Mouse (Mus musculus): Measurements from ENCODE around the gene Serinc3.

The Serinc3 gene

GRCm38 (mm10) chr2:163596057-163596872 is 48.7 kb downstream of the Serinc3 start:
- DNase-seq (ENCODE audit: low read depth, low spot score) = no peak

- no peak for DNase-seq (ENCODE audit: low read depth, low spot score)
Observed at GRCm38 (mm10) chr2:163595119-163595518, 49.8 kb downstream of the Serinc3 start.

GRCm38 (mm10) chr2:163593636-163594282 is 51.2 kb downstream of the Serinc3 start:
- DNase-seq (ENCODE audit: low read depth, low spot score) = no peak

DNA sequence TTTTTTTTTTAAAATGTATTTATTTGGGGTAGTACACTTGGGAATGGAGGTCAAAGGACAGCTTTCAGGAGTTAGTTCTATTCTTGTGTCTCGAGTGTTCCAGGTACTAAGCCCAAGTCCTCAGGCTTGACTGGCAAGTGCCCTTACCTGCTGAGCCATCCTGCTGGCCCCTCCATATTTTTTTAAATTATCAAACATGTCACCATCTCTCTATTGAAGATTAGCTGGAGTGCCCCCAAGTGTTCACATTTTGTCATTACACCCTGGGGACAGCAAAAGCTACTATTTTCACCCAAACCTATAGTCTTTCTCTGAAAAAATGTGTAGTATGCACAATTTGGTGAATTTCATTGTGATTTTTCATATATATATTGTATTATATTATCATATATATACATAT is 52.8 kb downstream of the Serinc3 start:
- DNase-seq (ENCODE audit: low read depth, low spot score) = no peak

GRCm38 (mm10) chr2:163590996-163591395 is 53.9 kb downstream of the Serinc3 start:
- DNase-seq (ENCODE audit: low read depth, low spot score) = no peak

DNA sequence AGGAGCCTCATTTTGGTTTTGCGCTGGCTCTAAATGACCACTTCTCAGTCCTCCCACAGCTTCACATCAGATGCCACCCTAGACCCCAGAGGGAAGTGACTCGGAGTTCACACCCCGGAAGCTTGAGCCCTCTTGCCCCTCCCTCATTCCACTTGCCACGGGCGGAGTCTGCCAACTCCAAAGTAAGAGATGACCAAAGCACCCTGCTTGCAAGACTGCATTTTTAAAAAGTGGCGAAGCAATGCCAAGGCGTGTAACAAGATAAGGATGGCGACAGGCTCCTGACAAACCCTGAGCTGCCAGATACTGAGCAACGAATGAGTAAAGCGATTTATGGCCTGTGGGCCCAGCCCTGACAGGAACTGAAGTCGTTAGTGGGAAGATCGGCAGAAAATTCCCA is 54.7 kb downstream of the Serinc3 start:
- DNase-seq (ENCODE audit: low read depth, low spot score) = no peak

GRCm38 (mm10) chr2:163587506-163587905 is 57.4 kb downstream of the Serinc3 start:
- DNase-seq (ENCODE audit: low read depth, low spot score) = no peak

DNA sequence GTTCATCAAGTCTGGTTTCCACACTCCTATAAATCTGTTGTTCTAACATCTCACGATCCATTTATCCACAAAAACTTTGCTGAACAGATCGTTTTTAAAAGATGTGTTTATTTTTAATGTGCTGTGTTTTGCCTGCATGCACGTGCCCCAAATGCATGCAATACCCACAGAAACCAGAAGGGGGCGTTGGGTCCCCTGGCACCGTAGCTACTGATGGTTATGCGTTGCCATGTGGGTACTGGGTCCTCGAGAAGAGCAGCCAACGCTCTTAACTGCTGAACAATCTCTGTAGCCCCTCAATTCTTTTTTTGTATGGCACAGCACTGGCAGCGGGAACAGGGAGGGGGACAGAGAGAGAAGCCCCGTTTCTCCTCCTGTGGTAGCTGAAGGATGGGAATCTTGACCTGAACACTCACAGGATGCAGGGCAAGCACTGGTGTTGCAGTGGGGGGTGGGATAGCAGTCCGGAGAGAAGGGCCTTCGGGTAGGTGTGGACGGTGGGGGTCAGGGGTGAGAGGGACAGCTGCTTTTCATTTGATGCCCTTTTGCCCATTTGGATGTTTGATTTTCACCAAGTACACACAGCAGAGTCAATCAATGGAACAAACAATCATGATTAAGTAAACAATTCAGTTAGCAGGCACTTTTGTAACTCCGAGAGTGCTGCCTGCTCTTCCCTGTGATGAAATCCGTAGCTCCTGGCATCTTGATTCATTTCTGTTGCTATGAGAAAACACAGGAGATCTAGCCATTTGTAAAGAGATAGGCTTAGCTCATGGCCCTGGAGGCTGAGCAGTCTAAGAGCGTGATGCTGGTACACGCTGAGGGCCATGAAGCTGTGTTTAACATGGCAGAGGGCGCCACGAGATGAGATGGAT is 58.3 kb downstream of the Serinc3 start:
- peak; percentile 25 for DNase-seq (ENCODE audit: low read depth, low spot score)

DNA sequence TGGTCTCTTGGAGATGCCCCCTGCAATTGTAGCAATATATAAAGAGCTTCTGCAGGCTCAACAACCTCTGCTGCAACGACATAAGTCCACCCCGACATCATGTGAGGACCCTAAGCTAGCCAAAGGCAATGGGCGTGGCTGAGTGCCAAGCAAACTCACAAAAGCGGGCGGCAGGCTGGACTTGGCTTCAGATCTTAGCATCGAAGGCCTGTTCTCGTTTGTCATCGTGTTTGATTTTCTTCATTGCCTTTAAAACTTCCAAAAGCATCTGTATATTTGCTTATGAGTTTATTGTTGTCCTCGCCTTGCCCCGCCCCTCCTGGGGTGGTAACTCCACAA is 60.9 kb downstream of the Serinc3 start:
- no peak for DNase-seq (ENCODE audit: low read depth, low spot score)

GRCm38 (mm10) chr2:163583226-163584087 is 61.5 kb downstream of the Serinc3 start:
- no peak for DNase-seq (ENCODE audit: low read depth, low spot score)

- no peak for DNase-seq (ENCODE audit: low read depth, low spot score)
Observed at GRCm38 (mm10) chr2:163580069-163580945, 64.6 kb downstream of the Serinc3 start.

DNA sequence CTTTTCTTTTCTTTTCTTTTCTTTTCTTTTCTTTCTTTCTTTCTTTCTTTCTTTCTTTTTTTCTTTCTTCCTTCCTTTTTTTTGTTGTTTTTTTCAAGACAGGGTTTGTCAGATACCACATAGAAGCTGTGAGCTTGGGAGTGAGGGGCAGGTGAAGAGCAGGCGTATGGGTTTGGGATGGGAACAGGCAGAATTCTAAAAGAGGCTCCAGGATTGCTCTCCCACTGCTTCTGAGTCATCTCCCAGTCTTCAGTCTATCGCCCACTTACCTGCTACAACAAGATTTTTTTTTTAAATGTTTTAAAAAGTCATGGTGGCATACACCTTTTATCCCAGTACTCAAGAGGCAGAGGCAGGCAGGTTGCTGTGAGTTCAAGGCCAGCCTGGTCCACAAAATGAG is 66.9 kb downstream of the Serinc3 start:
- no peak for DNase-seq (ENCODE audit: low read depth, low spot score)

GRCm38 (mm10) chr2:163575248-163575647 is 69.7 kb downstream of the Serinc3 start:
- DNase-seq (ENCODE audit: low read depth, low spot score) = no peak

GRCm38 (mm10) chr2:163574321-163574720 is 70.6 kb downstream of the Serinc3 start:
- DNase-seq (ENCODE audit: low read depth, low spot score) = no peak

All from retina, postnatal 7 days (tissue).